36 mouse cellular contexts compared by ENCODE assay signal in the genomic region with DNA sequence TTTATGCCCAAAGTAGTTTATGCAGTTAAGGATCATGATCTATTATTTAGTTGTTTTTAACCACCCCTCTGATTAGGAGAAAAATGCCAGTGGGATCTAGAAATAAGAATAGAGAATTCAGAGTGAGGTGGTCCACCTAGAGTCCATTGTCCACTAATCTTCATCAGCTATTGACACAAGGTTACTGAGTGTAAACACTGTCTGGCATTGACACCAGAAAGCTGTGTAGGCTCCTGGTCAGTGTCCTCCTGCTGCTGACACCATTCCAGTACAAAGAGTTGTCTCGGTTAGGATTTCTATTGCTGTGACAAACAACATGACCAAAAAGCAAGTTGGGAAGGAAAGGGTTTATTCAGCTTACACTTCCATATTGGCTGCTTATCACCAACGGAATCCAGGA.
"Had no signal": no experiment of that assay in that cellular context is flagged by ENCODE, and none has a peak within 500 bp of the region (broad histone marks: within the 10 kb centered on the region; RNA-seq: fewer than 3 reads in every experiment).

No protein-coding gene starts in this region.

- H3K27me3 ChIP-seq: heart, embryonic 12.5 days; heart, embryonic 13.5 days; heart, embryonic 15.5 days; hindbrain, embryonic 12.5 days; hindbrain, embryonic 13.5 days; hindbrain, embryonic 15.5 days; intestine, embryonic 15.5 days; kidney, embryonic 15.5 days had no signal

- H3K4me1 ChIP-seq: heart, embryonic 10.5 days; heart, embryonic 12.5 days; heart, embryonic 13.5 days; heart, embryonic 15.5 days; hindbrain, embryonic 10.5 days; hindbrain, embryonic 12.5 days; hindbrain, embryonic 13.5 days; hindbrain, embryonic 15.5 days; intestine, embryonic 15.5 days; kidney, embryonic 15.5 days had no signal

- DNase-seq: heart, adult 18-20 months; heart, adult 2 months; heart, postnatal 10 days; heart, postnatal 14 days; heart, postnatal 36 days; heart, postnatal 4 days; kidney, adult 11 months; kidney, adult 18-20 months; kidney, adult 2 months; kidney, adult 8-10 months; kidney, adult 9 months; kidney, postnatal 10 days; kidney, postnatal 14 days; kidney, postnatal 25 days; kidney, postnatal 36 days; kidney, postnatal 4 days; layer of hippocampus, adult 9-11 months had no signal

- H3K27ac ChIP-seq: heart, adult 2 months; heart, embryonic 10.5 days; heart, embryonic 13.5 days; heart, embryonic 15.5 days; hindbrain, embryonic 10.5 days; hindbrain, embryonic 12.5 days; hindbrain, embryonic 13.5 days; hindbrain, embryonic 14.5 days; hindbrain, embryonic 15.5 days; hindbrain, postnatal 0 days; intestine, embryonic 15.5 days; kidney, embryonic 15.5 days; kidney, postnatal 0 days; layer of hippocampus, adult 2 months had no signal

- H3K4me3 ChIP-seq: heart, adult 2 months; heart, embryonic 10.5 days; heart, embryonic 12.5 days; heart, embryonic 13.5 days; heart, embryonic 15.5 days; hindbrain, embryonic 10.5 days; hindbrain, embryonic 12.5 days; hindbrain, embryonic 13.5 days; hindbrain, embryonic 15.5 days; intestine, embryonic 15.5 days; kidney, embryonic 15.5 days; layer of hippocampus, adult 2 months had no signal

- H3K9ac ChIP-seq: heart, embryonic 12.5 days; heart, embryonic 13.5 days; heart, embryonic 15.5 days; hindbrain, embryonic 12.5 days; hindbrain, embryonic 13.5 days; hindbrain, embryonic 14.5 days; hindbrain, embryonic 15.5 days; intestine, embryonic 15.5 days; kidney, embryonic 15.5 days had no signal

- ATAC-seq: hindbrain, embryonic 16.5 days; hindbrain, postnatal 0 days; inflammation-experienced regulatory T-cells, adult 6 months; intestine, embryonic 15.5 days; intestine, embryonic 16.5 days; intestine, postnatal 0 days had no signal

- H3K4me2 ChIP-seq: heart, embryonic 11.5 days; heart, embryonic 12.5 days; heart, embryonic 13.5 days; heart, embryonic 15.5 days; hindbrain, embryonic 12.5 days; hindbrain, embryonic 13.5 days; hindbrain, embryonic 14.5 days; hindbrain, embryonic 15.5 days; intestine, embryonic 15.5 days; kidney, embryonic 15.5 days had no signal

- H3K9me3 ChIP-seq: heart, embryonic 10.5 days; heart, embryonic 12.5 days; heart, embryonic 13.5 days; heart, embryonic 15.5 days; hindbrain, embryonic 10.5 days; hindbrain, embryonic 12.5 days; hindbrain, embryonic 13.5 days; hindbrain, embryonic 15.5 days; intestine, embryonic 15.5 days; kidney, embryonic 15.5 days had no signal

- H3K36me3 ChIP-seq: heart, embryonic 10.5 days; heart, embryonic 12.5 days; heart, embryonic 13.5 days; heart, embryonic 15.5 days; hindbrain, embryonic 10.5 days; hindbrain, embryonic 12.5 days; hindbrain, embryonic 13.5 days; hindbrain, embryonic 15.5 days; intestine, embryonic 15.5 days; kidney, embryonic 15.5 days had no signal
